Mouse (Mus musculus) CH12.LX (cell line): Measurements from ENCODE around the gene Doxl2. TPM values are rescaled to one million over a fixed set of nuclear protein-coding genes. Genes with fewer than 3 reads are reported as not detected.

Experiments used
- DNase-seq: peaks from one replicate; pipeline ENCODE4 v3.0.0-alpha.2; 2013; ENCODE audit errors: extremely low read depth
- H3K27ac ChIP-seq: 2 replicates; pipeline ENCODE4 v1.5.1; 2012; ENCODE audit warnings: low read depth, mild to moderate bottlenecking, control low read depth, moderate library complexity; ENCODE audit not compliant: insufficient read depth
- H3K27me3 ChIP-seq: replicated peaks from 2 replicates; pipeline ENCODE3; 2012; ENCODE audit warnings: inconsistent platforms
- H3K36me3 ChIP-seq, 2 experiments: replicated peaks in 1 of 2; 2 replicates each; pipeline versions ENCODE3 to v1.6.1; 2012; ENCODE audit warnings: inconsistent platforms in 1 of 2, low read length in 1 of 2, mild to moderate bottlenecking in 1 of 2, mixed read lengths in 1 of 2, moderate library complexity in 1 of 2; ENCODE audit not compliant: control insufficient read depth in 1 of 2, insufficient read depth in 1 of 2
- H3K4me1 ChIP-seq, 2 experiments: 2 replicates each; pipeline ENCODE4 v1.6.1; 2012; ENCODE audit warnings: inconsistent platforms in 1 of 2, moderate library complexity in 1 of 2; ENCODE audit not compliant: insufficient read depth in 2 of 2, control insufficient read depth in 1 of 2
- H3K4me2 ChIP-seq: 2 replicates; pipeline ENCODE4 v1.6.1; 2012; ENCODE audit warnings: low read depth, mild to moderate bottlenecking, control low read depth; ENCODE audit not compliant: poor library complexity, insufficient read depth, severe bottlenecking
- H3K4me3 ChIP-seq, 3 experiments: fragments of 150-350 bp in 1 of 3; sonication (generic) in 1 of 3; replicated peaks in 1 of 3; 2 replicates each; pipeline versions ENCODE3 to v1.5.1; 2011 to 2012; ENCODE audit warnings: low read depth in 2 of 3, low read length in 2 of 3, mild to moderate bottlenecking in 2 of 3, moderate library complexity in 2 of 3, control low read depth in 1 of 3, improper control_type of control experiment in 1 of 3, inconsistent platforms in 1 of 3, mixed read lengths in 1 of 3; ENCODE audit not compliant: poor library complexity in 1 of 3
- H3K79me2 ChIP-seq: replicated peaks from 2 replicates; pipeline ENCODE4 v1.6.1; 2012; ENCODE audit warnings: mild to moderate bottlenecking, moderate library complexity; ENCODE audit not compliant: control insufficient read depth, poor library complexity, insufficient read depth, severe bottlenecking; ENCODE audit errors: extremely low read depth
- H3K9ac ChIP-seq: 2 replicates; pipeline ENCODE4 v1.6.1; 2012; ENCODE audit warnings: low read depth, mild to moderate bottlenecking, control low read depth, moderate library complexity; ENCODE audit not compliant: insufficient read depth
- H3K9me3 ChIP-seq: replicated peaks from 2 replicates; pipeline ENCODE3; 2012; ENCODE audit warnings: low read length, inconsistent platforms, mixed read lengths
- CHD2 ChIP-seq: IDR thresholded peaks from 2 replicates; pipeline ENCODE4 v1.6.1; 2011; ENCODE audit warnings: low read length, improper control_type of control experiment
- EP300 ChIP-seq: IDR thresholded peaks from 2 replicates; pipeline ENCODE4 v1.6.1; 2011; ENCODE audit warnings: low read length, improper control_type of control experiment
- ETS1 ChIP-seq: conservative IDR thresholded peaks from 2 replicates; pipeline ENCODE4 v1.6.1; 2012; ENCODE audit warnings: low read depth, mild to moderate bottlenecking, inconsistent platforms, low read length, improper control_type of control experiment, moderate library complexity
- GABPA ChIP-seq: IDR thresholded peaks from 2 replicates; pipeline ENCODE4 v1.6.1; 2012; ENCODE audit warnings: low read depth, low read length, improper control_type of control experiment, inconsistent platforms; ENCODE audit not compliant: insufficient replicate concordance
- HCFC1 ChIP-seq: IDR thresholded peaks from 2 replicates; pipeline ENCODE4 v1.6.1; 2012; ENCODE audit warnings: low read depth, mild to moderate bottlenecking, inconsistent platforms, low read length, improper control_type of control experiment
- JUN ChIP-seq: IDR thresholded peaks from 2 replicates; pipeline ENCODE4 v1.6.1; 2011; ENCODE audit warnings: low read depth, mild to moderate bottlenecking, low read length, improper control_type of control experiment, moderate library complexity; ENCODE audit not compliant: insufficient read depth
- MAFK ChIP-seq: IDR thresholded peaks from 2 replicates; pipeline ENCODE4 v1.6.1; 2011; ENCODE audit warnings: low read length, improper control_type of control experiment; ENCODE audit not compliant: insufficient replicate concordance
- MAX ChIP-seq: IDR thresholded peaks from 2 replicates; pipeline ENCODE4 v1.6.1; 2011; ENCODE audit warnings: low read length, improper control_type of control experiment
- MAZ ChIP-seq: IDR thresholded peaks from 2 replicates; pipeline ENCODE4 v1.6.1; 2012; ENCODE audit warnings: low read depth, mild to moderate bottlenecking, inconsistent platforms, low read length, improper control_type of control experiment, moderate library complexity
- MEF2A ChIP-seq: IDR thresholded peaks from 2 replicates; pipeline ENCODE4 v1.6.1; 2014; ENCODE audit warnings: low read depth, mild to moderate bottlenecking, inconsistent platforms, low read length, improper control_type of control experiment, borderline replicate concordance
- PAX5 ChIP-seq: IDR thresholded peaks from 2 replicates; pipeline ENCODE4 v1.6.1; 2012; ENCODE audit warnings: low read length, inconsistent platforms, mixed read lengths
- POLR2A ChIP-seq: IDR thresholded peaks from 2 replicates; pipeline ENCODE4 v1.6.1; 2011; ENCODE audit warnings: low read depth, mild to moderate bottlenecking, improper control_type of control experiment, low read length
- RAD21 ChIP-seq: IDR thresholded peaks from 2 replicates; pipeline ENCODE4 v1.6.1; 2011; ENCODE audit warnings: low read depth, mild to moderate bottlenecking, low read length, improper control_type of control experiment, moderate library complexity
- SIN3A ChIP-seq: IDR thresholded peaks from 2 replicates; pipeline ENCODE4 v1.6.1; 2012; ENCODE audit warnings: low read length, improper control_type of control experiment, inconsistent platforms
- UBTF ChIP-seq: IDR thresholded peaks from 2 replicates; pipeline ENCODE4 v1.6.1; 2012; ENCODE audit warnings: low read depth, mild to moderate bottlenecking, inconsistent platforms, low read length, improper control_type of control experiment, moderate library complexity
- USF1 ChIP-seq: IDR thresholded peaks from 2 replicates; pipeline ENCODE4 v1.6.1; 2014; ENCODE audit warnings: low read depth, mild to moderate bottlenecking, inconsistent platforms, low read length, improper control_type of control experiment
- ZC3H11A ChIP-seq: IDR thresholded peaks from 2 replicates; pipeline ENCODE4 v1.6.1; 2012; ENCODE audit warnings: low read depth, mild to moderate bottlenecking, inconsistent platforms, low read length, improper control_type of control experiment
- dilution Hi-C: fragments of 300-500 bp; cut with MboI; formaldehyde crosslinking; loops from 2 replicates; pipeline ENCODE4 v1.14.3; 2020; ENCODE audit warnings: low sequenced_read_pairs; ENCODE audit not compliant: extremely low pct_unique_long_range_greater_than_20kb, extremely low pct_ligation_motif_present
- in situ Hi-C: fragments of 300-500 bp; cut with MboI; formaldehyde crosslinking; loops from 3 replicates; pipeline ENCODE4 v1.14.3; 2019; ENCODE audit warnings: low sequenced_read_pairs, low pct_ligation_motif_present, low pct_unique_long_range_greater_than_20kb, mixed read lengths
- polyA plus RNA-seq: library from polyadenylated mRNA; unstranded; fragments of >175 nt; gene quantifications from 2 replicates; pipeline ENCODE4 v1.2.1, GENCODE M21; 2012; ENCODE audit warnings: low read depth; ENCODE audit not compliant: insufficient read length
- total RNA-seq, 2 experiments: library from RNA; depleted of rRNA; stranded (reverse); fragments of 300-350 nt in 1 of 2; fragments of >200 nt in 1 of 2; gene quantifications; 2 replicates each; pipeline ENCODE4 v1.2.3; 2012 to 2014

The Doxl2 gene
- total and polyA plus RNA-seq, 3 experiments = not detected

DNA sequence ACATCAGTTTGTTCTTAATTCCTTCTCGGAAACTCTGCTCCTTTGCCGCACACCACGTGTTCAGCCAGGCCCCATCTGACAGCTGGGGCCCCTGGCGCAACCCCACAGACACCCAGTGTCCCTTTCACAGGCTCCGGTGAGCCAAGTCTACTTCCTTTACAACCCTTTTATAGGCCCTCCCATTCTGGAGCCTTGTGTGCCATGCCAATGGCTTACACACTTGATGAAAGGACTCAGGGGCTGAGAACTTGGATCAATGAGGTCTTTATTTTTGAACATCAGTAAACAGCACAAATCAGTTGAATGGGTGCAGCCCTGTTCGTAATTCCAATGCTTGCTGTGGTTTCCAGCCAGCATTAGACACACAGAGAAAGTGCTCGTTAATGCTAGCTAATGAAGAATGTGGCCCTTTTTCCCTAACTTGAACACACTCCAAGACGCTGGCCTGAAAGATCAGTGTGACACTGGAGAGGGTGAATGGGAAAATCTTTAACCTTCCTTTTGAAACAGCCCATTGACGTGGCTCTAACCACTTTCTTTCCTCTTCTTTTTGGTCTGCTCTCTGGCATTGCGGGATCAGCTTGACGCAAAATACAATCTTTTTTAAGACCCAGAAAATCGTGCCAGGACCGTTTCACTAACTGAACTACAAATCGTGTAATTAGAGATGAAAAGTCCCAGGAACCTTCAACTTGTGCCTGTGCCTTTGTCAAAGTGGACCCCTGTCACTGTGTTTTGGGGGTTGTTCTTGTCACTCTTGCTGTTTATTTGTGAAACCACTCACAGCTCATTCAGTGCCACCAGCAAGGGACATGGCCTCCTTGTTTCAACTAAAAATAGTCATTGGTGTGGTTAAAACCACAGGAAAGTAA lies 46.6 kb downstream of the Doxl2 start:
- no peaks in the 10 kb centered on the region for H3K79me2 ChIP-seq
- dilution Hi-C loops (no loop called here), in situ Hi-C loops (no loop called here)
- H3K9ac ChIP-seq = no peak overlapping the region
- no peaks in the 10 kb centered on the region for H3K27me3 ChIP-seq
- H3K27ac ChIP-seq = no peak overlapping the region
- H3K36me3 ChIP-seq = no peaks in the 10 kb centered on the region
- H3K9me3 ChIP-seq = no peaks in the 10 kb centered on the region
- H3K4me3 ChIP-seq = no peak overlapping the region
- no peak overlapping the region for H3K4me2 ChIP-seq
- no peaks in the 10 kb centered on the region for H3K4me1 ChIP-seq
- DNase-seq = no peak
- no peak for TF ChIP-seq ETS1
- TF ChIP-seq USF1 = no peak
- TF ChIP-seq PAX5 = no peak
- TF ChIP-seq HCFC1 = no peak
- no peak for TF ChIP-seq CHD2
- TF ChIP-seq MAZ = no peak
- TF ChIP-seq MAFK = no peak
- no peak for TF ChIP-seq POLR2A
- no peak for TF ChIP-seq MEF2A
- no peak for TF ChIP-seq GABPA

DNA sequence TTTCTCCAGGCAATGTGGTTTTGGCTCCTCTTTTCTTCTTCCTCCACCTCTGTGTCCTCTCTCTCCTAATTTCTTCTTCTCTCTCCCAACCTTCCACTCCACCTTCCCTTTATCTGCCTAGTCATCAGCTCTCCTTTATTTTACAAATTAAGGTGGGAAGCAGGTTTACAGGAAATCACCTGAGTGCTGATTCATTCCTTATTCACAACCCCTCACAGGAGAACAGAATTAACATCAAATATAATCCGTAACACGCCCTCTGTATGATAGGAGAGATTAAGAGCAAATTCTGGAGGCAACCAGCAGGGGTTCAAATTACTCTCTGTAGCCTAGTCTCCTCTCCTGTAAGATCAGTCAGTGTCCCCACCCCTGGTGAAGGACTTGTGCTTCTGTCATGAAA lies 47.6 kb downstream of the Doxl2 start:
- TF ChIP-seq SIN3A (no peak), RAD21 (no peak), EP300 (no peak), MAX (no peak), MAZ (no peak), UBTF (no peak), HCFC1 (no peak), GABPA (no peak), JUN (no peak), ZC3H11A (no peak)
- Histone ChIP-seq H3K27me3 (no peaks in the 10 kb centered on the region), H3K36me3 (no peaks in the 10 kb centered on the region), H3K79me2 (no peaks in the 10 kb centered on the region), H3K4me1 (no peaks in the 10 kb centered on the region), H3K4me3 (no peak overlapping the region), H3K9ac (no peak overlapping the region), H3K4me2 (no peak overlapping the region), H3K9me3 (no peaks in the 10 kb centered on the region), H3K27ac (no peak overlapping the region)
- in situ Hi-C loops = no loop called here
- dilution Hi-C loops = no loop called here
- DNase-seq = no peak
